Mouse (Mus musculus) ES-E14 (cell line): ENCODE data around the gene Klk13. TPM values are rescaled to one million over a fixed set of nuclear protein-coding genes. Genes with fewer than 3 reads are reported as not detected.
"Not testable (repeated sequence)": the region's sequence is repeated elsewhere in the genome, so short reads cannot be mapped to it uniquely, and the experiment has no call there.

Experiments used
- DNase-seq: peaks from one replicate; pipeline ENCODE4 v3.0.0-alpha.2; 2013; ENCODE audit warnings: low read depth, low spot score
- H3K27ac ChIP-seq: 2 replicates; pipeline ENCODE4 v1.5.1; 2012; ENCODE audit warnings: low read depth, mild to moderate bottlenecking, low read length, moderate library complexity, mixed read lengths; ENCODE audit not compliant: poor library complexity, insufficient read depth, severe bottlenecking
- H3K36me3 ChIP-seq: 2 replicates; pipeline ENCODE4 v1.6.1; 2012; ENCODE audit warnings: mild to moderate bottlenecking, low read length, moderate library complexity, mixed read lengths; ENCODE audit not compliant: control insufficient read depth, poor library complexity, insufficient read depth, severe bottlenecking
- H3K4me1 ChIP-seq, 2 experiments: fragments of 150-350 bp in 1 of 2; sonication (generic) in 1 of 2; 2 replicates each; pipeline ENCODE4 v1.6.1; 2012; ENCODE audit warnings: low read length in 2 of 2, mild to moderate bottlenecking in 1 of 2, mixed read lengths in 1 of 2; ENCODE audit not compliant: control insufficient read depth in 2 of 2, insufficient read depth in 2 of 2, poor library complexity in 1 of 2
- H3K4me3 ChIP-seq, 2 experiments: fragments of 150-350 bp in 1 of 2; sonication (generic) in 1 of 2; 2 replicates each; pipeline ENCODE4 v1.5.1; 2012; ENCODE audit warnings: low read length in 2 of 2, low read depth in 1 of 2, mild to moderate bottlenecking in 1 of 2, mixed read lengths in 1 of 2; ENCODE audit not compliant: insufficient read depth in 1 of 2, poor library complexity in 1 of 2, severe bottlenecking in 1 of 2
- H3K9ac ChIP-seq: 2 replicates; pipeline ENCODE4 v1.6.1; 2012; ENCODE audit warnings: low read depth, mild to moderate bottlenecking, low read length, mixed read lengths; ENCODE audit not compliant: poor library complexity, insufficient read depth, severe bottlenecking
- H3K9me3 ChIP-seq: fragments of 150-350 bp; sonication (generic); 2 replicates; pipeline ENCODE4 v1.6.1; 2012; ENCODE audit warnings: low read depth, mild to moderate bottlenecking, low read length; ENCODE audit not compliant: control insufficient read depth, insufficient read depth
- CHD2 ChIP-seq: IDR thresholded peaks from 2 replicates; pipeline ENCODE4 v1.6.1; 2014; ENCODE audit warnings: mild to moderate bottlenecking, low read depth, low read length, inconsistent platforms
- HCFC1 ChIP-seq: IDR thresholded peaks from 2 replicates; pipeline ENCODE4 v1.6.1; 2012; ENCODE audit warnings: low read length, inconsistent platforms, borderline replicate concordance; ENCODE audit not compliant: insufficient read depth
- MAFK ChIP-seq: IDR thresholded peaks from 2 replicates; pipeline ENCODE4 v1.6.1; 2014; ENCODE audit warnings: mild to moderate bottlenecking, low read depth, low read length, inconsistent platforms; ENCODE audit not compliant: insufficient read depth
- ZC3H11A ChIP-seq: IDR thresholded peaks from 2 replicates; pipeline ENCODE4 v1.6.1; 2012; ENCODE audit warnings: low read depth, mild to moderate bottlenecking, inconsistent platforms, low read length, borderline replicate concordance
- ZNF384 ChIP-seq: IDR thresholded peaks from 2 replicates; pipeline ENCODE4 v1.6.1; 2012; ENCODE audit warnings: low read depth, low read length, inconsistent platforms
- in situ Hi-C, 2 experiments: fragments of 600-800 bp; cut with MboI; formaldehyde crosslinking; loops; one replicate each; pipeline ENCODE4 v1.15.1; 2025; ENCODE audit warnings: low sequenced_read_pairs in 2 of 2, inconsistent platforms in 1 of 2; ENCODE audit not compliant: unreplicated experiment in 2 of 2
- total RNA-seq: library from RNA; depleted of rRNA; stranded (reverse); fragments of 300-350 nt; gene quantifications from 2 replicates; pipeline ENCODE4 v1.2.3, GENCODE M21; 2012

Gene Klk13
- total RNA-seq, 1 experiment: 0.36 TPM

- no peaks in the 10 kb centered on the region for H3K9me3 ChIP-seq
- H3K27ac ChIP-seq: no peak overlapping the region
- in situ Hi-C loops: loop anchor here (25.0 kb wide), 1 partner anchor 206 kb away; the partner anchor contains the start of gene Klk4 (in 2 of the 2)
- H3K4me3 ChIP-seq: no peak overlapping the region
- H3K36me3 ChIP-seq: peaks cover 4% of the 10 kb centered on the region; the same call in 1 of the 2 replicates
- no peak for DNase-seq
- peaks cover 2 to 8% of the 10 kb centered on the region in 2 experiments; a peak in 2 of 4 replicates for H3K4me1 ChIP-seq
- H3K9ac ChIP-seq: no peak overlapping the region
- no peak for TF ChIP-seq HCFC1
- TF ChIP-seq ZNF384: no peak
- TF ChIP-seq CHD2: no peak
- TF ChIP-seq ZC3H11A: peak; percentile 71; the same call in 1 of the 2 replicates
- no peak for TF ChIP-seq MAFK
These were observed 31.4 kb upstream of the Klk13 start for GRCm38 (mm10) chr7:43680960-43681359.

- in situ Hi-C loops: loop anchor here (25.0 kb wide), 1 partner anchor 205 kb away; the partner anchor contains the start of gene Klk4 (in 2 of the 2)
- DNase-seq, H3K4me3 ChIP-seq: not testable (repeated sequence)
These were observed 29.9 kb upstream of the Klk13 start for GRCm38 (mm10) chr7:43682511-43682910.

GRCm38 (mm10) chr7:43685088-43685487 lies 27.3 kb upstream of the Klk13 start:
- Histone ChIP-seq H3K27ac (no peak overlapping the region), H3K36me3 (no peaks in the 10 kb centered on the region), H3K4me1 (peaks cover 0 to 2% of the 10 kb centered on the region in 2 experiments; a peak in 2 of 4 replicates), H3K9me3 (no peaks in the 10 kb centered on the region), H3K9ac (no peak overlapping the region), H3K4me3 (no peak overlapping the region)
- DNase-seq: no peak
- in situ Hi-C loops: loop anchor here (25.0 kb wide), 1 partner anchor 202 kb away; the partner anchor contains the start of gene Klk4 (in 2 of the 2)
- no peak for TF ChIP-seq CHD2
- no peak for TF ChIP-seq HCFC1
- no peak for TF ChIP-seq MAFK
- no peak for TF ChIP-seq ZNF384
- no peak for TF ChIP-seq ZC3H11A

More at GRCm38 (mm10) chr7:43682511-43682910, 29.9 kb upstream of the Klk13 start:
- not testable (repeated sequence) for H3K9ac ChIP-seq, H3K36me3 ChIP-seq, H3K27ac ChIP-seq, H3K4me1 ChIP-seq, H3K9me3 ChIP-seq

GRCm38 (mm10) chr7:43690118-43690517 lies 22.2 kb upstream of the Klk13 start, which contains the start of gene Klk14:
Gene Klk14, plus strand, starts transcription at chr7:43690418.
- H3K36me3 ChIP-seq: no peaks in the 10 kb centered on the region
- H3K27ac ChIP-seq: no peak within 1 kb of the TSS
- no peaks in the 10 kb centered on the region for H3K9me3 ChIP-seq
- no peak for DNase-seq
- no peak within 1 kb of the TSS for H3K4me3 ChIP-seq
- no peaks in the 10 kb centered on the region; a peak in 1 of 4 replicates for H3K4me1 ChIP-seq
- no peak within 1 kb of the TSS for H3K9ac ChIP-seq
- TF ChIP-seq ZC3H11A (no peak), MAFK (no peak), HCFC1 (no peak), ZNF384 (no peak), CHD2 (no peak)
- in situ Hi-C loops: loop anchor here (25.0 kb wide), 1 partner anchor 197 kb away; the partner anchor contains the start of gene Klk4 (in 2 of the 2)

GRCm38 (mm10) chr7:43710031-43710430 lies 2.3 kb upstream of the Klk13 start:
- H3K27ac ChIP-seq: no peak overlapping the region
- H3K9ac ChIP-seq: no peak overlapping the region
- no peak for DNase-seq
- TF ChIP-seq CHD2 (no peak), ZNF384 (no peak), HCFC1 (no peak), MAFK (no peak), ZC3H11A (no peak)
- peaks cover 2 to 17% of the 10 kb centered on the region in 2 experiments; a peak in 3 of 4 replicates for H3K4me1 ChIP-seq
- H3K9me3 ChIP-seq: no peaks in the 10 kb centered on the region
- in situ Hi-C loops: no loop called here
- H3K4me3 ChIP-seq: no peak overlapping the region
- no peaks in the 10 kb centered on the region for H3K36me3 ChIP-seq
